Mouse (Mus musculus): Measurements from ENCODE around the gene Cklf.
"Not testable (repeated sequence)": the region's sequence is repeated elsewhere in the genome, so short reads cannot be mapped to it uniquely, and the experiment has no call there.

GRCm38 (mm10) chr8:104302536-104302935, 51.9 kb downstream of the Cklf start:
- TF ChIP-seq CTCF (IDR thresholded peaks at IDR 0.05; ENCODE audit: borderline replicate concordance, insufficient read depth, low read depth, low read length); POLR2A (IDR thresholded peaks at IDR 0.05; ENCODE audit: borderline replicate concordance, insufficient read depth, low read length): not testable (repeated sequence)

Measured in cerebellum, adult 2 months (tissue).